Mouse (Mus musculus): Measurements from ENCODE around the gene C87436.

- TF ChIP-seq CTCF (conservative IDR thresholded peaks at IDR 0.05; ENCODE audit: insufficient read depth, insufficient read length, low read depth, low read length) (peak; percentile 26; the same call in 1 of the 2 replicates), POLR2A (IDR thresholded peaks at IDR 0.05; ENCODE audit: low read depth, low read length) (peak; percentile 69)
These were observed 49.4 kb downstream of the C87436 start for GRCm38 (mm10) chr6:86487358-86488148.

Measured in kidney, adult 2 months (tissue).